Mouse (Mus musculus) spleen, postnatal 4 days (tissue): ENCODE results near the gene Olfr589.
"Not testable (repeated sequence)": the region's sequence is repeated elsewhere in the genome, so short reads cannot be mapped to it uniquely, and the experiment has no call there.

Experiments used
- DNase-seq, 2 experiments: peaks; one replicate each; pipeline ENCODE4 v3.0.0; 2022; ENCODE audit warnings: low spot score in 2 of 2

The Olfr589 gene

GRCm38 (mm10) chr7:103156256-103156655 is at the start of gene Olfr589:
Olfr589 (minus strand) TSS chr7:103156356.
- DNase-seq = no peak

DNA sequence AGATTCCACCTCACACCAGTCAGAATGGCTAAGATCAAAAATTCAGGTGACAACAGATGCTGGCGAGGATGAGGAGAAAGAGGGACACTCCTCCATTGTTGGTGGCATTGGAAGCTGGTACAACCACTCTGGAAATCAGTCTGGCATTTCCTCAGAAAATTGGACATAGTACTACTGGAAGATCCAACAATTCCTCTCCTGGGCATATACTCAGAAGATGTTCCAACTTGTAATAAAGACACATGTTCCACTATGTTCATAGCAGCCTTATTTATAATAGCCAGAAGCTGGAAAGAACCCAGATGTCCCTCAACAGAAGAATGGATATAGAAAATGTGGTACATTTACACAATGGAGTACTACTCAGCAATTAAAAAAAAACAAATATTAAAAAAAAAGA is 28.3 kb upstream of the Olfr589 start, which contains the start of gene Olfr592:
Olfr592 (plus strand) TSS at position 301 of the 400 bp plus-strand sequence.
- DNase-seq = not testable (repeated sequence)

GRCm38 (mm10) chr7:103178240-103178639 is 22.1 kb upstream of the Olfr589 start, which contains the start of gene Olfr591:
Olfr591 (minus strand) TSS chr7:103178340.
- DNase-seq = no peak

- no peak for DNase-seq
These were observed 13.5 kb upstream of the Olfr589 start for GRCm38 (mm10) chr7:103169697-103170096.

DNA sequence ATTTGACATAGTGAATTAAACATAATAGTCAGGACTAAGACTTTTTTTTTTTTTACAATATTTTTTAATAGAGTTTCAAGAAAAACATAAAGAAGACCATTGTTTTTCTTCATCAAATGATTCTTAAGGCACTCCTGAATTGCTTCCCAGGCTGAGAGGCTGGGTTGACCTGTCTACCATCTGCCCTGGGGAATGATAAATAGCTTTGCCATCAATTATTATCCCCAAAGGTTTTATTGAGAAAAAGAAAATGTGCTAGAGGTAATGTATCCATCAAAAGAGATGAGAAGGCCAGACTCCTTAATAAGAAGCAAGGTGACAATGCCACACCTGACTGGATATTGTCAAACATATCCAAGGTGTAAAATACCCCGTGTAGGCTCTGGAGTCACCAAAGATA is 15.6 kb downstream of the Olfr589 start, which contains the start of gene Olfr588-ps1:
Olfr588-ps1 (plus strand) TSS at position 301 of the 400 bp plus-strand sequence.
- DNase-seq = no peak

DNA sequence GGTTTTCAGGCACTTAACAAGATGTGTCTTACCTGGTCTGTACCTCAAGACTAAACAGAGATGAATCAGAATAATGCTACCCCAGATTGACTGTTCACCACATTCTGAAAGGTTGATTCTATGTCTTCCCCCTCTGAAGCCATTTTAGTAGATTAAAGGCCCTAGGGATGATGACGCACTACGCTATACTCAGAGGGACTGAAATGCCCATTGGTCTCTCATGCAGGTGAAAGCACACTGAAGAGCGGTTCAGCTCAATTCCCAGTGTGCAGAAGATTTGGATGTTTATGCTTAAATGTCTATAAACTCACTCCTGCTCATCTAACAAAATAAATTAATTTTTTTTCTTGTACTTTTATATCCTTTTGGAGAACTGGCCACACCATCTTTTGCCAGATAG is 30.6 kb downstream of the Olfr589 start, which contains the start of gene Olfr586:
Olfr586 (minus strand) TSS at position 101 of the 400 bp plus-strand sequence.
- no peak for DNase-seq

DNA sequence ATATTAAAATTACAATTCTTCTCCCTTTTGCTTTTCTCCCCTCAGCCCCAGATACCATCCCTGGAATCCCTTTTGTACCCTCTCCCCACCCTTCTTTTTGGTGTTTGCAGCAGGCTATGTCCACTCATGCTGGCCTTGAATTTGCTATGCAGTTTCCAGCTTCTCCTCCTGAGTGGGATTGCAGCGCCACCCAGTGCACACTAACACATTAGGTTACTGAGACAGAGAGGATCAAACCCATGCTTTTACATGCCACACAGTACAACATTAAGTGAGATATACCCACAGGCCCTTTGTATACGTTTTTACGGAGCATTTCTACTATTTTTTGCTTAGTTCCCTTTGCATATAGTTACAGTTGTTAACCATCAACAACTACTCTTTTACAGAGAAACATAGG is 36.8 kb downstream of the Olfr589 start:
- no peak for DNase-seq
